Mouse (Mus musculus) hematopoietic multipotent progenitor cell, adult 10-12 weeks (in vitro differentiated cells): Measurements from ENCODE around the gene Tmem104. TPM values are rescaled to one million over a fixed set of nuclear protein-coding genes. Genes with fewer than 3 reads are reported as not detected.

Source experiments
- polyA plus RNA-seq: library from polyadenylated mRNA; stranded (reverse); fragments of >175 nt; gene quantifications from 2 replicates; pipeline ENCODE4 v1.2.3, GENCODE M21; 2012; ENCODE audit warnings: low replicate concordance

Gene Tmem104
- polyA plus RNA-seq: 17.0 and 23.5 TPM in 2 replicates

DNA sequence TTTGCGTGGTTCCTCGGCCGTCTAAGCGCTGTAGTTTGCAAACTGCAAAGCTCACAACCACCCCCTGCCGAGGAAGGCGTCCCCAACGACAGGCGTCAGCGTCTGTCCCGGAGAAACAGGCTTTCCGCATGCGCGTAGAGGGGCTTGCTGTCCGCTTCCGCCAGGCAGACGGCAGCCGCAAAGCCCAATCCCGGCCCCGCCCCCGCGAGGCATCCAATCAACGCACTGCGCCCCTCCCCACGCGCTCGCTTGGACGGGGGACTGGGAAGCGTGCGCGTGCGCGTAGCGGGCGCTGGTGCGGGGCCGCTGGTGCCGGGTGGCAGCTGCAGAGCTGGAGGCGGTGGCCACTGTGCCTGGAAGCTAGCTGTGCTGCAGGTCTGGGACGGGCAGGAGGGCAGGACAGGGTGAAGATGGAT lies at the start of gene Tmem104:
TSS of gene Tmem104 (plus strand) at position 264 of the 416 bp plus-strand sequence.

DNA sequence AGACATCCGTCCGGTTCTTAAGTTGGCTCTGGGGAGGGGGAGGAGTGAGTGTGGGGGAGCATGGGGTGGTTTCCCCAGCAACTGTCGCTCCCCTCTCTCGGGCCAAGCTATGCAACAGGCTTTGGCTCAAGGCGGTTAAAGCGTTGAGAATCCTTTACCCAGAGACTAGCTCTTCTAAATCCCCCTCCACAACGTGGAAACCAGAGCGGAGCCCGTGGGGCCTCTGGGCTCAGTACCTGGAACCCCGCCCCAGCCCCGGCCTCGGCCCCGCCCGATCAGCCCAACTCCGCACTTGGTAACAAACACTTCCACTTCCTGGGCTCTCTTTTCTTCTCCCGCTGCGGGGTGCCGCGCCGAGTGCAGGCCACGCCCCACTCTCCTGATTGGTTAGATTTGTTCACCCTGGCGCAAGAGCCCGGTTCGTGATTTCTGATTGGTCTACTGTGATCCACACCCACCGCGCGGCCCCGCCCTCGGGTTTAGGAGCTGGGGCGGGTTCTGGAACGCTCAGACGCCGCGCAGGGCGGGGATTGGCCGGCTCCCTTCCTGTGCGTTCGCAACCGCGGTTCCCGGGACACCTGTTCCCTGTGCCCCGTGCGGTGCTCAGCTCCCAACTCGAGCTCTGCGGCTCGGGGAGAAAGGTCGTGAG lies 24.3 kb upstream of the Tmem104 start, which contains the start of gene Slc9a3r1:
TSS of gene Slc9a3r1 (plus strand) at position 510 of the 649 bp plus-strand sequence.

DNA sequence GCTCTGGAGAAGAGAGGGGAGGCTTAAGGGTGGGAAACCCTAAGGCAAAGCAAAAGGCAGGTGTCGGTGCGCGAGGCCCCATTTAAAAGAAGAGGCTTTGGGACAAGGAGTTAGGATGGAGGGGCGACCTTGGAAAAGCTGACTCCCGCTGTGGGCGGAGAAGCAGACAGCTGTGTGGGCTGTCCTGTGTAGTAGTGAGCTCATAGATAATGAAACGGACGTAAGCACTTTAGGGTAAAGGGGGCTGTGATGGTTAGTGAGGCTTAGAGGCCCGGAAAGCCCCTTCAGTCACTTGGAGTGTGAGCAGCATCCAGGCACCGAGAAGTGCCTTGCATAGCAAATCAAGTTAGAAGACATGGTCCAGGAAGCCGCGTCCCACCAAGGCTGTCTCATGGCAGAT lies 406 bp downstream of the Tmem104 start, which contains the start of gene Nat9:
TSS of gene Nat9 (minus strand) at position 167 of the 400 bp plus-strand sequence.

DNA sequence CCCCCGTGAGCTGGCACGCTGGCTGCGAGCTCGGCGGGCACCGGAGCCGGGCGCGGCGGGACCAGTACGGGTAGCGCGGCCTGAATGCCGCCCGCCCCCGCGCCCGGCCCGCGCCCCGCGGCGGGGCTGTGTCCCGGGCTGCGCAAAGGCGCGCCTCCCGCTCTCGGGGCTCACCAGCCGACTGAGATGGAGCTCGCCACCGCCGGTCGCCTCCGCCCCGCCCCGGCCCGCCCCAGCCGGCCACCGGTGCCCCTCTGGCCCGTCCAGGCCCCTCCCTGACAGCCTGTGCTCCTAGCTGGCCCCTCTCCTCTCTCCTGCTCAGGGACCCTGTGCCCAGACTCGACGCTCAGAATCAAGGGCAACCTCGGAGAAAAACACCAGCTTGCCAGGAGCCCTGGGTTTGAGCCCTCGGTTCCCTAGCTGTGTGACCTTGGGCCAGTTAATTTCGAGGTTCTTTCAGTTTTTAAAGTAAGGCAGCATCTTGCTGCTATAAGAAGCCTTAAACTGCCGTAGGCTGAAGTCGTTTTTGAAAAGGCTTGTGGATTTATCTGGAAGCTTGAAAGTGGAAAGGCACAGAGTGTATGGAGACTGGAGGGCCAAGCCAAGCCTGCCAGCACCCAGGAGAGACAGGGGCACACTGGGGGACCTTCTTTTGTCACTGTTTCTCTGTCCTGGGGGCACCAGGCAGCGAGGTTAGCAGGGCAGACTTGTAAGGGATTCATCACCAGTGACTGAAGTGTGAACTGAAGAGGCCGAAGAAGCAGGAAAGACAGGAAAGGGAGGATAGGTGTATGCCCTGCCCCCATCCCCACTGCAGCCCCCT lies 80.0 kb downstream of the Tmem104 start, which contains the start of gene Grin2c:
TSS of gene Grin2c (minus strand) at position 183 of the 823 bp plus-strand sequence.

DNA sequence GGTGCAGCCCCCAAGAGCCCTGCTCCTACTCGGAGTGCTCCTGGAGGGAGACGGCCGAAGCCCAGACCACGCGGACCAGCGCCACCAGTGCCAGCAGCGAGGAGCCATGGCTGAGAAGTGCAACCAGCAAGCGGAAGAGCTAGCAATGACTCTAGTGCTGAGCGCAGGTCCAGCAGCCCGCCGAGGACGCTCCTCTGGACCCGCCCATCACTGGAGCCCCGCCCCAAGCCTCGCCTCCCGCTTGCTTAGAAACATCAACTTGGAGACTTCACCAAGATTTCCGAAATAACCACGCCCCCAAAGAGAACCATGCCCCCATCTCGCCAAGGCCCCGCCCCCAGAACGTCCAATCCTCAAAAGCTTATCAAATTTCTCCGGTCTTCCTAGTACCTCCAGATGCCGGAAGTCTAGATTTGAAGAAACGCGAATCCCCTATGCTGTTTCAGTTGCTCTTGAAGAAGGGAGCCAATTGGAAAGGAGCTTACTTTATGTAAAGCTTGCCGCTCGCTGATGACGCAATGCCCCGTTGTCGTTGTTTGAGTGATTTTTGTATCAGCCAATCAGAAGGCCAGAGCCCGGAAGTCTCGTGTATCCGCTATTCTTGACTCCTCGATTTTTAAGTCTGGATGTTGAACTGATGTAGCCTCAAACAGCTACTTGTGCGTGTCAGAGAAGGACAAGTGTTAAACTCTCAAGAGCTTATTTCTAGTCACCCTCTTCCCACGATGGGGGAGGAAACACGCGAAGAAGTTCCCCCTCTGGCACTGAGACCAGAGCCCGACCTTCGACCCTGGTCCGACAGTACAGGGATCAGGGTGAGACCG lies 89.7 kb downstream of the Tmem104 start, which contains the start of gene Fdxr:
TSS of gene Fdxr (minus strand) at position 271 of the 824 bp plus-strand sequence.

Other genes with a start within 250 kb of the Tmem104 start
- gene Cd300c, start 218.3 kb upstream of the Tmem104 start, polyA plus RNA-seq: 0.28 and 0.65 TPM in 2 replicates
- gene Cd300ld, start 197.6 kb upstream of the Tmem104 start, polyA plus RNA-seq: 0.70 and 0.89 TPM in 2 replicates
- gene Cd300c2, start 185.6 kb upstream of the Tmem104 start, polyA plus RNA-seq: 2.3 and 2.7 TPM in 2 replicates
- gene Cd300ld2, start 171.3 kb upstream of the Tmem104 start, polyA plus RNA-seq: not detected in 2 replicates
- gene Cd300ld4, start 160.5 kb upstream of the Tmem104 start, polyA plus RNA-seq: not detected in 2 replicates
- gene Cd300ld5, start 149.7 kb upstream of the Tmem104 start, polyA plus RNA-seq: 2.4 TPM in 1 of 2 replicates, not detected in the other
- 4.6 and 5.0 TPM in 2 replicates for gene Cd300ld3, start 139.1 kb upstream of the Tmem104 start, polyA plus RNA-seq
- 0.98 and 1.4 TPM in 2 replicates for gene Cd300e, start 125.3 kb upstream of the Tmem104 start, polyA plus RNA-seq
- gene Rab37, start 96.1 kb upstream of the Tmem104 start, polyA plus RNA-seq: 16.0 and 19.2 TPM in 2 replicates
- 9.6 and 10.1 TPM in 2 replicates for gene Cd300lf, start 53.5 kb upstream of the Tmem104 start, polyA plus RNA-seq
- 226 and 228 TPM in 2 replicates for gene Slc9a3r1, start 24.1 kb upstream of the Tmem104 start, polyA plus RNA-seq
- 12.2 and 13.9 TPM in 2 replicates for gene Nat9, start 372 bp downstream of the Tmem104 start, polyA plus RNA-seq
- 0.73 and 1.1 TPM in 2 replicates for gene Grin2c, start 79.8 kb downstream of the Tmem104 start, polyA plus RNA-seq
- 27.3 and 45.0 TPM in 2 replicates for gene Fdxr, start 89.6 kb downstream of the Tmem104 start, polyA plus RNA-seq
- 0.40 and 0.51 TPM in 2 replicates for gene Fads6, start 110.2 kb downstream of the Tmem104 start, polyA plus RNA-seq
- not detected in 2 replicates for gene Otop2, start 119.7 kb downstream of the Tmem104 start, polyA plus RNA-seq
- gene Ush1g, start 134.6 kb downstream of the Tmem104 start, polyA plus RNA-seq: 0.42 TPM in 1 of 2 replicates, not detected in the other
- 0.04 and 0.09 TPM in 2 replicates for gene Otop3, start 147.2 kb downstream of the Tmem104 start, polyA plus RNA-seq
- 9.7 and 10.9 TPM in 2 replicates for gene Hid1, start 180.3 kb downstream of the Tmem104 start, polyA plus RNA-seq
- 0.38 and 0.57 TPM in 2 replicates for gene Cdr2l, start 194.4 kb downstream of the Tmem104 start, polyA plus RNA-seq
- gene Mrpl58, start 216.3 kb downstream of the Tmem104 start, polyA plus RNA-seq: 47.1 and 50.2 TPM in 2 replicates
- 10.1 and 103 TPM in 2 replicates for gene Atp5h, start 232.5 kb downstream of the Tmem104 start, polyA plus RNA-seq
- gene Kctd2, start 232.6 kb downstream of the Tmem104 start, polyA plus RNA-seq: 29.7 and 94.9 TPM in 2 replicates